Mouse (Mus musculus) spleen, postnatal 4 days (tissue): ENCODE data around the gene Axin1.
"Not testable (repeated sequence)": the region's sequence is repeated elsewhere in the genome, so short reads cannot be mapped to it uniquely, and the experiment has no call there.

Experiments used
- DNase-seq, 2 experiments: peaks; one replicate each; pipeline ENCODE4 v3.0.0; 2022; ENCODE audit warnings: low spot score in 2 of 2

Axin1 gene

GRCm38 (mm10) chr17:26119766-26120710 is 18.4 kb upstream of the Axin1 start:
- peak; percentile 59 to 82 for DNase-seq

- no peak for DNase-seq
These were observed 15.9 kb upstream of the Axin1 start for GRCm38 (mm10) chr17:26122431-26123140.

- peak; percentile 87 to 93 for DNase-seq
These were observed 15.2 kb upstream of the Axin1 start, which contains the start of gene Mrpl28 for GRCm38 (mm10) chr17:26123267-26123684. TSS of gene Mrpl28 (plus strand) at chr17:26123500.

- DNase-seq = peak in 1 of 2 experiments; percentile 58
These were observed 13.9 kb upstream of the Axin1 start for GRCm38 (mm10) chr17:26124560-26124959.

- peak in 1 of 2 experiments; percentile 58 for DNase-seq
These were observed 13.3 kb upstream of the Axin1 start for GRCm38 (mm10) chr17:26125226-26125625.

- no peak for DNase-seq
These were observed 7.3 kb upstream of the Axin1 start for GRCm38 (mm10) chr17:26131062-26131732.

GRCm38 (mm10) chr17:26131856-26132853 is 6.3 kb upstream of the Axin1 start:
- DNase-seq = no peak

GRCm38 (mm10) chr17:26137106-26137750 is 1.3 kb upstream of the Axin1 start:
- no peak for DNase-seq

- no peak for DNase-seq
These were observed 747 bp upstream of the Axin1 start for GRCm38 (mm10) chr17:26137751-26138130.

GRCm38 (mm10) chr17:26138901-26139381 is 453 bp downstream of the Axin1 start:
- peak in 1 of 2 experiments; percentile 81 for DNase-seq

- DNase-seq = no peak
These were observed 4.3 kb downstream of the Axin1 start for GRCm38 (mm10) chr17:26142796-26143195.

GRCm38 (mm10) chr17:26143386-26143785 is 4.9 kb downstream of the Axin1 start:
- no peak for DNase-seq

- no peak for DNase-seq
These were observed 10.6 kb downstream of the Axin1 start for GRCm38 (mm10) chr17:26149056-26149455.

- DNase-seq = no peak
These were observed 13.6 kb downstream of the Axin1 start for GRCm38 (mm10) chr17:26151886-26152630.

- no peak for DNase-seq
These were observed 24.2 kb downstream of the Axin1 start for GRCm38 (mm10) chr17:26162736-26163135.

GRCm38 (mm10) chr17:26168039-26168438 is 29.6 kb downstream of the Axin1 start:
- DNase-seq = peak in 1 of 2 experiments; percentile 18

GRCm38 (mm10) chr17:26175248-26175647 is 36.8 kb downstream of the Axin1 start:
- not testable (repeated sequence) for DNase-seq

GRCm38 (mm10) chr17:26178611-26179010 is 40.1 kb downstream of the Axin1 start:
- no peak for DNase-seq

- no peak for DNase-seq
These were observed 42.7 kb downstream of the Axin1 start for GRCm38 (mm10) chr17:26181179-26181578.
